Mouse (Mus musculus) bone marrow macrophage, adult 2 months (primary cell): ENCODE data around the gene Eps15.

ENCODE experiments used
- CTCF ChIP-seq: IDR thresholded peaks from 2 replicates; pipeline ENCODE4 v1.5.1; 2012; ENCODE audit warnings: low read depth, mild to moderate bottlenecking, low read length, moderate library complexity
- POLR2A ChIP-seq: IDR thresholded peaks from 2 replicates; pipeline ENCODE4 v1.6.1; 2012; ENCODE audit warnings: mild to moderate bottlenecking, low read depth, low read length, borderline replicate concordance

DNA sequence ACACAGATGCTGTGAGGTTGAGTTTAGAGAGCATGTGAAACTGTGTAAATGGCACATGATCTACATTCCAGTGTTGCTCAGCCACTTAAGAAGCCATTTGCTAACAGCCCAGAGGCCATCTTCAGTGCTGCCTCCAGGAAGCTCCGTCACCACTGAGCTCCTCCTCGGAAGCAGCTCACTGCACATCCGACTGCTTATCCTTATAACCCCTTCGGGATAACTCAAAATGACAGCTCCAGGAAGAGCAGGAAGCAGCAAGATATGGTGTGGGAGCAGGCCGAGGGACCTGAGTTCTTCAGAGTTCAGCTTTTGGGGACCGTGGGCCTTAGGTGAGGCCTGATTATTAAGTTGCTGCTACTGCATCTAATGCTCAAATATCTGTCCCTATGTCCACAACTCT is 18.0 kb upstream of the Eps15 start:
- TF ChIP-seq CTCF, result no peak
- no peak for TF ChIP-seq POLR2A
